Mouse (Mus musculus) macrophage (primary cell): ENCODE measurements around the gene Gpd2. TPM values are rescaled to one million over a fixed set of nuclear protein-coding genes. Genes with fewer than 3 reads are reported as not detected.

ENCODE experiments used
- H3K27ac ChIP-seq: fragments of 350-480 bp; formaldehyde crosslinking; 2 replicates; pipeline ENCODE4 v1.9.0; 2021
- H3K36me3 ChIP-seq: fragments of 350-480 bp; formaldehyde crosslinking; 2 replicates; pipeline ENCODE4 v1.9.0; 2021; ENCODE audit errors: inconsistent target
- H3K4me3 ChIP-seq: fragments of 350-480 bp; formaldehyde crosslinking; 2 replicates; pipeline ENCODE4 v1.9.0; 2021; ENCODE audit errors: inconsistent target
- H3K79me2 ChIP-seq: fragments of 350-480 bp; formaldehyde crosslinking; 2 replicates; pipeline ENCODE4 v1.9.0; 2021; ENCODE audit errors: inconsistent target
- WGBS: methylation state at CpG from one replicate; pipeline ENCODE4 v1.1.7; 2026; ENCODE audit warnings: inconsistent platforms; ENCODE audit not compliant: missing documents; 5-methylcytosine and 5-hydroxymethylcytosine counted together
- polyA plus RNA-seq: library from polyadenylated mRNA; stranded (reverse); fragments of 250-400 nt; gene quantifications from 3 replicates; pipeline ENCODE4 v1.2.4, GENCODE M21; 2018; ENCODE audit warnings: inconsistent platforms

Gpd2 gene
- polyA plus RNA-seq, 1 experiment from 2014 or later, result 10.2 TPM

- H3K4me3 ChIP-seq, result no peak overlapping the region
- 97% methylated on average over 9 of the region's 9 CpGs for WGBS
- H3K36me3 ChIP-seq, result no peaks in the 10 kb centered on the region
- H3K79me2 ChIP-seq, result no peaks in the 10 kb centered on the region
- H3K27ac ChIP-seq, result no peak overlapping the region
Observed at GRCm38 (mm10) chr2:57353722-57354432, 116.4 kb downstream of the Gpd2 start.

- no peaks in the 10 kb centered on the region for H3K79me2 ChIP-seq
- no peaks in the 10 kb centered on the region for H3K36me3 ChIP-seq
- H3K4me3 ChIP-seq, result no peak overlapping the region
- WGBS, result 70% methylated on average over 3 of the region's 3 CpGs
- H3K27ac ChIP-seq, result no peak overlapping the region
Observed at GRCm38 (mm10) chr2:57354848-57355247, 117.4 kb downstream of the Gpd2 start.

GRCm38 (mm10) chr2:57356222-57356822, 118.9 kb downstream of the Gpd2 start:
- Histone ChIP-seq H3K4me3 (no peak overlapping the region), H3K27ac (no peak overlapping the region), H3K36me3 (no peaks in the 10 kb centered on the region), H3K79me2 (no peaks in the 10 kb centered on the region)
- 27% methylated on average over 11 of the region's 12 CpGs for WGBS

GRCm38 (mm10) chr2:57362503-57362902, 125.1 kb downstream of the Gpd2 start:
- no peaks in the 10 kb centered on the region for H3K79me2 ChIP-seq
- 90% methylated on average over 3 of the region's 3 CpGs for WGBS
- no peak overlapping the region for H3K4me3 ChIP-seq
- no peak overlapping the region for H3K27ac ChIP-seq
- peaks cover 16% of the 10 kb centered on the region for H3K36me3 ChIP-seq

GRCm38 (mm10) chr2:57374647-57375046, 137.2 kb downstream of the Gpd2 start:
- H3K36me3 ChIP-seq, result peaks cover 4% of the 10 kb centered on the region; the same call in 1 of the 2 replicates
- no peak overlapping the region for H3K27ac ChIP-seq
- 78% methylated on average over 4 of the region's 4 CpGs for WGBS
- H3K4me3 ChIP-seq, result no peak overlapping the region
- H3K79me2 ChIP-seq, result no peaks in the 10 kb centered on the region

GRCm38 (mm10) chr2:57375138-57375837, 137.9 kb downstream of the Gpd2 start:
- Histone ChIP-seq H3K36me3 (no peaks in the 10 kb centered on the region; the same call in 1 of the 2 replicates), H3K79me2 (no peaks in the 10 kb centered on the region), H3K27ac (no peak overlapping the region), H3K4me3 (no peak overlapping the region)
- 92% methylated on average over 7 of the region's 7 CpGs for WGBS

- no peaks in the 10 kb centered on the region for H3K79me2 ChIP-seq
- WGBS, result 86% methylated on average over 7 of the region's 8 CpGs
Observed at GRCm38 (mm10) chr2:57378147-57378889, 140.9 kb downstream of the Gpd2 start.

GRCm38 (mm10) chr2:57384625-57385024, 147.2 kb downstream of the Gpd2 start:
- Histone ChIP-seq H3K36me3 (no peaks in the 10 kb centered on the region), H3K79me2 (no peaks in the 10 kb centered on the region), H3K27ac (no peak overlapping the region), H3K4me3 (no peak overlapping the region)
- 96% methylated on average over 2 of the region's 2 CpGs for WGBS

More at GRCm38 (mm10) chr2:57378147-57378889, 140.9 kb downstream of the Gpd2 start:
- H3K4me3 ChIP-seq, result no peak overlapping the region
- no peak overlapping the region for H3K27ac ChIP-seq
- H3K36me3 ChIP-seq, result no peaks in the 10 kb centered on the region

GRCm38 (mm10) chr2:57387816-57388215, 150.4 kb downstream of the Gpd2 start:
- WGBS, result 87% methylated on average over 7 of the region's 7 CpGs
- Histone ChIP-seq H3K4me3 (no peak overlapping the region), H3K27ac (no peak overlapping the region), H3K36me3 (no peaks in the 10 kb centered on the region), H3K79me2 (no peaks in the 10 kb centered on the region)

- H3K4me3 ChIP-seq, result no peak overlapping the region
- no peaks in the 10 kb centered on the region for H3K36me3 ChIP-seq
- 91% methylated on average over 4 of the region's 4 CpGs for WGBS
- H3K27ac ChIP-seq, result no peak overlapping the region
- H3K79me2 ChIP-seq, result no peaks in the 10 kb centered on the region
Observed at GRCm38 (mm10) chr2:57395071-57395470, 157.6 kb downstream of the Gpd2 start.

- no peak overlapping the region for H3K27ac ChIP-seq
- no peak overlapping the region for H3K4me3 ChIP-seq
- no peaks in the 10 kb centered on the region for H3K36me3 ChIP-seq
- no peaks in the 10 kb centered on the region for H3K79me2 ChIP-seq
- WGBS, result 95% methylated on average over 13 of the region's 13 CpGs
Observed at GRCm38 (mm10) chr2:57396061-57396460, 158.6 kb downstream of the Gpd2 start.

- Histone ChIP-seq H3K36me3 (no peaks in the 10 kb centered on the region), H3K79me2 (no peaks in the 10 kb centered on the region), H3K4me3 (no peak overlapping the region), H3K27ac (no peak overlapping the region)
- 94% methylated on average over 3 of the region's 3 CpGs for WGBS
Observed at GRCm38 (mm10) chr2:57397727-57398126, 160.3 kb downstream of the Gpd2 start.

- 43% methylated on average over 4 of the region's 4 CpGs for WGBS
- H3K4me3 ChIP-seq, result no peak overlapping the region
- H3K27ac ChIP-seq, result no peak overlapping the region
- H3K79me2 ChIP-seq, result no peaks in the 10 kb centered on the region
- H3K36me3 ChIP-seq, result no peaks in the 10 kb centered on the region
Observed at GRCm38 (mm10) chr2:57407414-57408019, 170.1 kb downstream of the Gpd2 start.

GRCm38 (mm10) chr2:57408413-57408812, 171.0 kb downstream of the Gpd2 start:
- Histone ChIP-seq H3K36me3 (no peaks in the 10 kb centered on the region), H3K79me2 (no peaks in the 10 kb centered on the region)
- 82% methylated on average over 4 of the region's 4 CpGs for WGBS

More at GRCm38 (mm10) chr2:57408413-57408812, 171.0 kb downstream of the Gpd2 start:
- Histone ChIP-seq H3K4me3 (no peak overlapping the region), H3K27ac (no peak overlapping the region)
